Mouse (Mus musculus) lung, embryonic 14.5 days (tissue): Measurements from ENCODE around the gene Ifit1bl1. TPM values are rescaled to one million over a fixed set of nuclear protein-coding genes. Genes with fewer than 3 reads are reported as not detected.
"Not testable (repeated sequence)": the region's sequence is repeated elsewhere in the genome, so short reads cannot be mapped to it uniquely, and the experiment has no call there.

Experiments used
- ATAC-seq: fragments of 200-750 bp; cut with Nextera tagmentation; 2 replicates; pipeline ENCODE4 v1.8.0; 2017; ENCODE audit warnings: mild to moderate bottlenecking, moderate TSS enrichment, moderate library complexity; ENCODE audit not compliant: insufficient read depth
- DNase-seq: peaks from one replicate; pipeline ENCODE4 v3.0.0-alpha.2; 2015
- H3K27ac ChIP-seq: fragments of 300-500 bp; sonication (generic); 2 replicates; pipeline ENCODE4 v1.5.1; 2014; ENCODE audit warnings: low read depth, mild to moderate bottlenecking, moderate library complexity
- H3K27me3 ChIP-seq: fragments of 300-500 bp; sonication (generic); 2 replicates; pipeline ENCODE4 v1.6.1; 2014; ENCODE audit warnings: low read length, control low read depth; ENCODE audit not compliant: insufficient read depth
- H3K36me3 ChIP-seq: fragments of 300-500 bp; sonication (generic); 2 replicates; pipeline ENCODE4 v1.6.1; 2014; ENCODE audit warnings: control low read depth; ENCODE audit not compliant: insufficient read depth
- H3K4me1 ChIP-seq: fragments of 300-500 bp; sonication (generic); 2 replicates; pipeline ENCODE4 v1.6.1; 2014; ENCODE audit warnings: antibody characterized with exemption, control low read depth; ENCODE audit not compliant: insufficient read depth
- H3K4me2 ChIP-seq: fragments of 300-500 bp; sonication (generic); 2 replicates; pipeline ENCODE4 v1.6.1; 2014; ENCODE audit warnings: mild to moderate bottlenecking
- H3K4me3 ChIP-seq: fragments of 300-500 bp; sonication (generic); 2 replicates; pipeline ENCODE4 v1.5.1; 2014; ENCODE audit warnings: low read depth, low read length
- H3K9ac ChIP-seq: fragments of 300-500 bp; sonication (generic); 2 replicates; pipeline ENCODE4 v1.6.1; 2014
- H3K9me3 ChIP-seq: fragments of 300-500 bp; sonication (generic); 2 replicates; pipeline ENCODE4 v1.6.1; 2016; ENCODE audit warnings: low read depth, low read length, control low read depth
- CTCF ChIP-seq: IDR thresholded peaks from 2 replicates; pipeline ENCODE4 v1.5.1; 2016; ENCODE audit warnings: antibody characterized with exemption, low read depth
- WGBS: fragments of 180-500 bp; shearing (Covaris S2); extraction: QIAGEN DNeasy Blood & Tissue Kit; methylation state at CpG from one replicate; pipeline ENCODE4 v1.1.7; 2014; 5-methylcytosine and 5-hydroxymethylcytosine counted together
- polyA plus RNA-seq: library from polyadenylated mRNA; unstranded; fragments of >200 nt; fragmentation: Nextera tagmentation; extraction: Ambion mirVana; gene quantifications from 2 replicates; pipeline ENCODE4 v1.2.1, GENCODE M21; 2014

Ifit1bl1 gene
- polyA plus RNA-seq, 1 experiment from 2014 or later = 0.18 TPM

GRCm38 (mm10) chr19:34582696-34583095, 19.1 kb downstream of the Ifit1bl1 start:
- H3K9ac ChIP-seq, H3K4me2 ChIP-seq, H3K4me3 ChIP-seq, DNase-seq, H3K36me3 ChIP-seq, H3K27me3 ChIP-seq, ATAC-seq, H3K4me1 ChIP-seq, H3K27ac ChIP-seq, H3K9me3 ChIP-seq: not testable (repeated sequence)
- 75% methylated on average over 2 of the region's 2 CpGs for WGBS

DNA sequence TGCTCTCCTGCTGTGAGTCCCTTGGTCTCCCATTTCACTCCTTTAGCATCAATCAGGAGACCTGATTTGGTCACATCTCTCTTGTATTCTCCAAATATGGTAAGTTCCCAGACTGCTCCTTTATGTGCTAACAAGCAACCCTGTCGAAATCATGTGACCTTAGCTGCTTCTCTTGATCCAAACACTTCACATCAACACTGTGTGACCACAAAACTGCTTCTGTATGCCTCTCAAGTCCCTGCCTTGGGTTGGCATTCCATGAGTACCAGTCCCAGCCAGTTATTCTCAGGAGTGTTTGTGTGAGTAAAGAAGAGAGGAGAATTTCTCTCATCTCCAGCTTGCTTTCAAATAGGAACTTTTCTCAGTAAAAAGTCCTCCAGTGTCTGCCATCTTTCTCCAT, 24.6 kb downstream of the Ifit1bl1 start:
- no peak for ATAC-seq

GRCm38 (mm10) chr19:34573650-34574049, 28.1 kb downstream of the Ifit1bl1 start:
- no peak for ATAC-seq

More for the DNA sequence above, 24.6 kb downstream of the Ifit1bl1 start:
- no peak overlapping the region for H3K4me2 ChIP-seq
- no peak overlapping the region for H3K4me3 ChIP-seq
- H3K36me3 ChIP-seq = peaks cover 6% of the 10 kb centered on the region
- TF ChIP-seq CTCF = no peak
- H3K9ac ChIP-seq = no peak overlapping the region
- WGBS = 42% methylated on average over 1 of the region's 1 CpGs
- DNase-seq = no peak
- H3K27ac ChIP-seq = no peak overlapping the region
- no peaks in the 10 kb centered on the region for H3K9me3 ChIP-seq
- no peaks in the 10 kb centered on the region for H3K27me3 ChIP-seq
- H3K4me1 ChIP-seq = no peaks in the 10 kb centered on the region

DNA sequence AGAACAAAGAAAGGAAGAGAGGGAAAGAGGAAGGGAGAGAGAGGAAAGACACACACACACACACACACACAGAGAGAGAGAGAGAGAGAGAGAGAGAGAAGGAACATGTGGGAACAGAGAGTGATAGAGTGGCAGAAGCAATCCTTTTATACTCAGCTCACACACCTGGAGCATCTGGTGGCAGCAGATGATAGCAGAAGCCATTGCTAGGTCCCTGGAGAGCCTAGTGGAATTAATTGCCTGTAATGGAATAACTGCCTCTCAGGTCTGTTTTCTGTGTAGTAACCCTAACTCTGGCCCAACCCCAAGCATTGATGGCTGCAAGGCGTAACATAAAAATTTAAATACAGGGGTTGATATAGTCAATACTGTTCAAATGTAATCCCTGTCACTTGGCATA, 30.7 kb downstream of the Ifit1bl1 start:
- H3K9ac ChIP-seq = no peak overlapping the region

More at GRCm38 (mm10) chr19:34573650-34574049, 28.1 kb downstream of the Ifit1bl1 start:
- Histone ChIP-seq H3K9ac (no peak overlapping the region), H3K27me3 (no peaks in the 10 kb centered on the region), H3K4me1 (no peaks in the 10 kb centered on the region), H3K4me3 (no peak overlapping the region), H3K27ac (no peak overlapping the region), H3K36me3 (peaks cover 6% of the 10 kb centered on the region), H3K4me2 (no peak overlapping the region), H3K9me3 (no peaks in the 10 kb centered on the region)
- 92% methylated on average over 5 of the region's 5 CpGs for WGBS
- TF ChIP-seq CTCF = no peak
- DNase-seq = no peak

DNA sequence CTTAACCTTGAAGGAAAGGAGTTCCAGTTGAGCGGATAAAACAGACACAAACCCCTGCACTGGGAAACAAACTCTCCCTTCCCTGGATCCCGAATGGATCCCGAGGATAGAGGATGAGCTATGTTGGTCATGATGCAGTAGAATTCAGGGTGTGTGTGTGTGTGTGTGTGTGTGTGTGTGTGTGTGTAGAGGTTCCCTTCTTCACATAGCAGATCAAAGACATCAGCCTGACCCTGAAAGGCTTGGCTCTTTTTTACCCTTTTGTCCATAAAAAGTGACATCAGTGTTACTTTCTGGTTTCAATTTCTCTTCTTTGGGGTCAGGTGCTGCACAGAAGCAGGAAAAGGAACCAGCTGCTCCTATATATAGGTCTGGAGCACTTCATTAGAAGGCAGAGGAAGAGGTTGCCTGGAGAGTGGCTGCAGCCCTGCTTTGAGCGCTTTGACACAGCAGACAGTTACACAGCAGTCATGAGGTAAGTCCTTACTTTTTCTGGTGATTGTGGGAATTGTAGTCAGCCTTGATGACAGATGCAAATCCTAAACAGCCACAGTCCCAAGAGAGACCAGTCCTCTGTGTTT, 31.8 kb downstream of the Ifit1bl1 start:
- TF ChIP-seq CTCF = no peak
- Histone ChIP-seq H3K4me3 (no peak overlapping the region), H3K4me2 (no peak overlapping the region), H3K4me1 (no peaks in the 10 kb centered on the region), H3K27ac (no peak overlapping the region), H3K9me3 (no peaks in the 10 kb centered on the region), H3K27me3 (no peaks in the 10 kb centered on the region), H3K36me3 (peaks cover 6% of the 10 kb centered on the region), H3K9ac (no peak overlapping the region)
- WGBS = 69% methylated on average over 4 of the region's 4 CpGs
- DNase-seq (no peak), ATAC-seq (no peak)

More for the DNA sequence above, 30.7 kb downstream of the Ifit1bl1 start:
- H3K4me2 ChIP-seq = no peak overlapping the region
- no peak for DNase-seq
- no peak overlapping the region for H3K4me3 ChIP-seq
- H3K4me1 ChIP-seq = no peaks in the 10 kb centered on the region
- H3K27ac ChIP-seq = no peak overlapping the region
- TF ChIP-seq CTCF = no peak
- H3K9me3 ChIP-seq = no peaks in the 10 kb centered on the region
- H3K27me3 ChIP-seq = no peaks in the 10 kb centered on the region
- WGBS = 89% methylated on average over 1 of the region's 1 CpGs
- peaks cover 6% of the 10 kb centered on the region for H3K36me3 ChIP-seq
- ATAC-seq = no peak

GRCm38 (mm10) chr19:34568988-34569895, 32.5 kb downstream of the Ifit1bl1 start:
- Histone ChIP-seq H3K27me3 (no peaks in the 10 kb centered on the region), H3K4me2 (no peak overlapping the region), H3K4me3 (no peak overlapping the region), H3K36me3 (peaks cover 6% of the 10 kb centered on the region), H3K4me1 (no peaks in the 10 kb centered on the region), H3K9me3 (no peaks in the 10 kb centered on the region), H3K9ac (no peak overlapping the region), H3K27ac (no peak overlapping the region)
- no peak for ATAC-seq
- 51% methylated on average over 7 of the region's 7 CpGs for WGBS
- DNase-seq = no peak
- TF ChIP-seq CTCF = no peak

GRCm38 (mm10) chr19:34566178-34566784, 35.5 kb downstream of the Ifit1bl1 start:
- DNase-seq (no peak), ATAC-seq (no peak)
- H3K9me3 ChIP-seq = no peaks in the 10 kb centered on the region
- 100% methylated on average over 1 of the region's 1 CpGs for WGBS
- H3K36me3 ChIP-seq = no peaks in the 10 kb centered on the region
- H3K4me2 ChIP-seq = no peak overlapping the region
- no peak overlapping the region for H3K9ac ChIP-seq
- no peaks in the 10 kb centered on the region for H3K27me3 ChIP-seq
- TF ChIP-seq CTCF = no peak
- no peak overlapping the region for H3K4me3 ChIP-seq
- no peaks in the 10 kb centered on the region for H3K4me1 ChIP-seq
- no peak overlapping the region for H3K27ac ChIP-seq
